In the genomic region with DNA sequence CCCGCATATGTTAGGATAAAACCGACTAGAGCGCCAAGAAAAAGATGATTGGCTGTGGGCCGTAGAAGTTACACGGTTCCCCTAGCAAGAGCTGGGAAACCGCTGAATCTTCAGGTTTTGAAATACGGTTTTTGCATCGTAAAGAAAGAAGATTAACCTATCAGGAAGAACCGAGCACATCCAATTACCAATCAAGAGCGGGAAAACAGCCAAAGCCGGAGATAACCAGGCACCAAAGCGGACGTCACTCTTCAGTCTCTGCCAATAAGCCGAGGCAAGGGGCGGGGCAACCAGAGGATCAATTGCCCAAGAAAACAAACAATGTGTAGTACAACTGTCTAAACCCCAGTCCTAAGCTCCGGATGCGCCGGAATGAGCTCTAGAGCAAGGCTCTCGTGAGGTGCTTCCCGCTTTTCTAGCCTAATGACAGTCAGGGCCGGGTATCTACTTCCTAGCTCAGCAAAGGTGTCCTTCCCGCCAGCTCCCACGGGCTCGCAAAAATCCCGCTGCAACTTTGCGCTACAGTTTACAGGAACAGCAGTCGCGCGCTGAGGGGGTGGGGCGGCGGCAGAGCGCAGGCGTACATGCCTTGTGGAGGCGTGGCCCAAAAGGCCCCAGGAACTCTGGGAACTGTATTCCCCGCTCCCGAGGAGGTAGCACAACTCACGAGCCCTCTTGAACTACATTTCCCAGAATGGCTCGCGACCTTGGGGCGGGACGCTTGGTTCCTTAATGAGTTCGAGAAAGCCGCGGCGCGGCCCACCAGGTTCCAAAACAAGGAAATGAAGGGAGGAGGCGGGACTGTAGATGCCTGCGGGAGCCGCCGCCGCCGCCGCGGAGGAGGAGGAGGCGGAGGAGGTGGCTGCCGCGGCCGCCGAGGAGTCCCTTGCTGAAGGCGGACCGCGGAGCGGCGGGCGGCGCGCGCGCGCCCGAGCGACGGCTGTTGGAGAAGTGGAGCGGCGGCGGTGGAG, we compare ENCODE assay signal across 8 mouse cellular contexts. TPM values are rescaled to one million over a fixed set of nuclear protein-coding genes. Genes with fewer than 3 reads are reported as not detected.
A peak's percentile ranks its signal among the peaks of the same experiment; 100 is the strongest.
DNase-seq lines count a peak whose midpoint lies in the region; ATAC-seq and TF ChIP-seq lines count a peak whose summit lies in the region.

No protein-coding gene starts in this region.

- H3K4me2 ChIP-seq in kidney, embryonic 14.5 days (replicated peaks; ENCODE audit: low read depth, low read length), result peak overlapping the region; percentile 59
- peak overlapping the region; percentile 72 for H3K4me2 ChIP-seq in limb, embryonic 15.5 days

- peak; percentile 99 for DNase-seq in A20 (ENCODE audit: low read depth, low spot score)
- DNase-seq in heart, adult 9 months (ENCODE audit: low spot score in 2 of 2), result peak; percentile 99
- DNase-seq in monocyte, adult 2 months (ENCODE audit: low read depth in 1 of 2, low spot score in 2 of 2), result peak; percentile 95 to 97
- peak; percentile 98 to 99 for DNase-seq in spleen, postnatal 36 days (ENCODE audit: low spot score in 2 of 2)

- H3K27me3 ChIP-seq in kidney, embryonic 14.5 days (ENCODE audit: control insufficient read depth, insufficient read depth, low read length), result no peaks in the 10 kb centered on the region
- H3K27me3 ChIP-seq in limb, embryonic 15.5 days, result no peaks in the 10 kb centered on the region

- TF ChIP-seq CTCF in bone marrow macrophage, adult 2 months (IDR thresholded peaks at IDR 0.05; ENCODE audit: low read depth, low read length), result no peak
- no peak for TF ChIP-seq CTCF in embryonic fibroblast, embryonic 13.5 days (IDR thresholded peaks at IDR 0.05; ENCODE audit: borderline replicate concordance, insufficient read depth, low read length)

- no peaks in the 10 kb centered on the region for H3K36me3 ChIP-seq in kidney, embryonic 14.5 days (ENCODE audit: control insufficient read depth, insufficient read depth, low read length)
- H3K36me3 ChIP-seq in limb, embryonic 15.5 days, result no peaks in the 10 kb centered on the region

- H3K9ac ChIP-seq in kidney, embryonic 14.5 days (ENCODE audit: low read depth, low read length), result peak overlapping the region; percentile 84
- H3K9ac ChIP-seq in limb, embryonic 15.5 days, result peak overlapping the region; percentile 80

- ATAC-seq in kidney, embryonic 14.5 days (ENCODE audit: low FRiP score, low TSS enrichment), result peak; percentile 98
- peak; percentile 98 for ATAC-seq in limb, embryonic 15.5 days (ENCODE audit: insufficient number of reproducible peaks, low FRiP score, low TSS enrichment, low read depth)

- under 1% methylated on average over 75 of the region's 76 CpGs for WGBS in kidney, embryonic 14.5 days
- WGBS in limb, embryonic 15.5 days, result under 1% methylated on average over 68 of the region's 76 CpGs

- H3K9me3 ChIP-seq in kidney, embryonic 14.5 days (ENCODE audit: control insufficient read depth, low read length), result no peaks in the 10 kb centered on the region
- no peaks in the 10 kb centered on the region for H3K9me3 ChIP-seq in limb, embryonic 15.5 days

- peak overlapping the region; percentile 93 for H3K4me3 ChIP-seq in bone marrow macrophage, adult 2 months (ENCODE audit: insufficient read depth, low read length)
- H3K4me3 ChIP-seq in embryonic fibroblast, embryonic 13.5 days (ENCODE audit: insufficient read depth, low read length), result peak overlapping the region; percentile 84
- peak overlapping the region; percentile 77 for H3K4me3 ChIP-seq in kidney, embryonic 14.5 days (ENCODE audit: low read length)
- peak overlapping the region; percentile 91 for H3K4me3 ChIP-seq in limb, embryonic 15.5 days

- TF ChIP-seq POLR2A in bone marrow macrophage, adult 2 months (IDR thresholded peaks at IDR 0.05; ENCODE audit: borderline replicate concordance, low read depth, low read length), result 0 out of 2 replicates have a peak, but pooled peaks have one; percentile 38
- peak; percentile 42; the same call in 1 of the 2 replicates for TF ChIP-seq POLR2A in embryonic fibroblast, embryonic 13.5 days (IDR thresholded peaks at IDR 0.05; ENCODE audit: low read depth, low read length)

- peaks cover 17% of the 10 kb centered on the region for H3K4me1 ChIP-seq in bone marrow macrophage, adult 2 months (ENCODE audit: control insufficient read depth, insufficient read depth, low read length)
- H3K4me1 ChIP-seq in embryonic fibroblast, embryonic 13.5 days (ENCODE audit: control insufficient read depth, insufficient read depth, low read length), result peaks cover 7% of the 10 kb centered on the region
- peaks cover 11% of the 10 kb centered on the region for H3K4me1 ChIP-seq in kidney, embryonic 14.5 days (ENCODE audit: control insufficient read depth, insufficient read depth, low read length)
- H3K4me1 ChIP-seq in limb, embryonic 15.5 days, result peaks cover 14% of the 10 kb centered on the region

- H3K27ac ChIP-seq in bone marrow macrophage, adult 2 months (ENCODE audit: insufficient read depth, low read depth, low read length), result peak overlapping the region; percentile 94
- H3K27ac ChIP-seq in embryonic fibroblast, embryonic 13.5 days (ENCODE audit: insufficient read depth, low read length), result peak overlapping the region; percentile 69
- H3K27ac ChIP-seq in kidney, embryonic 14.5 days (ENCODE audit: low read depth, low read length), result peak overlapping the region; percentile 96
- H3K27ac ChIP-seq in limb, embryonic 15.5 days, result peak overlapping the region; percentile 96

RNA-seq across cellular contexts. Expression of a gene that starts 9.5 kb away (rescaled TPM):
- polyA plus RNA-seq in bone marrow macrophage, adult 2 months (2012; ENCODE audit: insufficient read depth, insufficient read length, missing spikeins), result 38.4 and 41.2 TPM in 2 replicates
- polyA plus RNA-seq in embryonic fibroblast, embryonic 13.5 days (2011; ENCODE audit: insufficient read length, low read depth, missing spikeins), result 12.0 and 18.8 TPM in 2 replicates
- 6.7 and 10.8 TPM in 2 replicates for polyA plus RNA-seq in kidney, embryonic 14.5 days (2014; fragmentation: Nextera tagmentation; extraction: Ambion mirVana)
- 8.1 and 10.2 TPM in 2 replicates for polyA plus RNA-seq in limb, embryonic 15.5 days (2015; fragmentation: Nextera tagmentation; extraction: Ambion mirVana)

RNA-seq across cellular contexts. Expression of a gene that starts 46.9 kb away (rescaled TPM):
- 40.0 and 44.2 TPM in 2 replicates for polyA plus RNA-seq in bone marrow macrophage, adult 2 months (2012; ENCODE audit: insufficient read depth, insufficient read length, missing spikeins)
- 74.7 and 77.9 TPM in 2 replicates for polyA plus RNA-seq in embryonic fibroblast, embryonic 13.5 days (2011; ENCODE audit: insufficient read length, low read depth, missing spikeins)
- 78.8 and 80.9 TPM in 2 replicates for polyA plus RNA-seq in kidney, embryonic 14.5 days (2014; fragmentation: Nextera tagmentation; extraction: Ambion mirVana)
- polyA plus RNA-seq in limb, embryonic 15.5 days (2015; fragmentation: Nextera tagmentation; extraction: Ambion mirVana), result 45.8 and 46.0 TPM in 2 replicates

Comparison
In these comparisons a context has a peak if more than half of its experiments do, and no peak if none do; other contexts are left out.
1. Peak in every context shown above with its lines: DNase-seq, ATAC-seq, H3K4me3 ChIP-seq and H3K27ac ChIP-seq.